Mouse (Mus musculus): ENCODE data around the gene Sp2.

Gene Sp2

GRCm38 (mm10) chr11:96908594-96908993, 74.2 kb downstream of the Sp2 start:
- no peak for DNase-seq (ENCODE audit: low read depth, low spot score)

- peak; percentile 37 for DNase-seq (ENCODE audit: low read depth, low spot score)
Observed at GRCm38 (mm10) chr11:96906431-96907161, 76.2 kb downstream of the Sp2 start.
